Mouse (Mus musculus) kidney, adult 9 months (tissue): ENCODE results near the gene Kdm2b.

Experiments
- DNase-seq: peaks from one replicate; pipeline ENCODE4 v3.0.0; 2022

Kdm2b gene

GRCm38 (mm10) chr5:122825099-122825498, 164.5 kb downstream of the Kdm2b start:
- DNase-seq = no peak

GRCm38 (mm10) chr5:122824450-122824849, 165.2 kb downstream of the Kdm2b start:
- no peak for DNase-seq

GRCm38 (mm10) chr5:122823976-122824375, 165.6 kb downstream of the Kdm2b start:
- DNase-seq = no peak

- no peak for DNase-seq
Measured at GRCm38 (mm10) chr5:122822441-122822840, 167.2 kb downstream of the Kdm2b start.

GRCm38 (mm10) chr5:122821524-122821885, 168.1 kb downstream of the Kdm2b start:
- DNase-seq = no peak

- peak; percentile 95 for DNase-seq
Measured at GRCm38 (mm10) chr5:122820777-122821523, 168.7 kb downstream of the Kdm2b start, which contains the start of gene Anapc5. Gene Anapc5 (minus strand): TSS chr5:122821339.
